ENCODE assay signal across 9 mouse cellular contexts in the genomic region with DNA sequence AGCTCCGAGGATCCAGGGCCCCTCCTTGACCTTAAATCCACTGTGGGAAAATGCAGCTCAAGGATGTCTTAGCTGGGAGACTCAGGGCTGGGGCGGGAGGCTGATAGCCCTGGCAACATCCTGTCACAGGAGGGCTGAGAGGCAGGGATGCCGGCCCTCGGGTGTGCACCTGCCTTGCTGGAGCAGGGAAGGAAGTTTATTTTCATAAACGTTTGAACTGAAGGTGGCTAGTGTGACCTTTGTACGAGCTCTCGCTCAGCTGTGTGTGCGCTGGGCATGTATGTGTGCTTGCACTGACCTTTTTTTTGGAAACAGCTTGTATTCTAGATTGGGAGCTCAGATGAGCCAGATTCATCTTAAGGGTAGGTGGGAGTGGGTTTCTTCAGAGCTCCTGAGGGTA. TPM values are rescaled to one million over a fixed set of nuclear protein-coding genes. Genes with fewer than 3 reads are reported as not detected.
A peak's percentile ranks its signal among the peaks of the same experiment; 100 is the strongest.
DNase-seq lines count a peak whose midpoint lies in the region; ATAC-seq and TF ChIP-seq lines count a peak whose summit lies in the region.
"Had no signal": no experiment of that assay in that cellular context is flagged by ENCODE, and none has a peak within 500 bp of the region (broad histone marks: within the 10 kb centered on the region; RNA-seq: fewer than 3 reads in every experiment).

No protein-coding gene starts in this region.

- H3K27me3 ChIP-seq in kidney, embryonic 14.5 days (ENCODE audit: control insufficient read depth, insufficient read depth, low read length): no peaks in the 10 kb centered on the region
- no peaks in the 10 kb centered on the region for H3K27me3 ChIP-seq in forebrain, embryonic 15.5 days
- H3K27me3 ChIP-seq in hindbrain, postnatal 0 days (ENCODE audit: insufficient read depth, low read length): no peaks in the 10 kb centered on the region
- no peaks in the 10 kb centered on the region for H3K27me3 ChIP-seq in midbrain, embryonic 14.5 days (ENCODE audit: control insufficient read depth, insufficient read depth, low read length)
- H3K27me3 ChIP-seq: liver, embryonic 13.5 days had no signal

- no peaks in the 10 kb centered on the region for H3K9me3 ChIP-seq in kidney, embryonic 14.5 days (ENCODE audit: control insufficient read depth, low read length)
- H3K9me3 ChIP-seq in forebrain, embryonic 15.5 days: no peaks in the 10 kb centered on the region
- H3K9me3 ChIP-seq in hindbrain, postnatal 0 days (ENCODE audit: low read length): no peaks in the 10 kb centered on the region
- no peaks in the 10 kb centered on the region for H3K9me3 ChIP-seq in midbrain, embryonic 14.5 days (ENCODE audit: control insufficient read depth, low read length)
- H3K9me3 ChIP-seq: liver, embryonic 13.5 days had no signal

- H3K36me3 ChIP-seq in kidney, embryonic 14.5 days (ENCODE audit: control insufficient read depth, insufficient read depth, low read length): no peaks in the 10 kb centered on the region; the same call in 1 of the 2 replicates
- no peaks in the 10 kb centered on the region for H3K36me3 ChIP-seq in forebrain, embryonic 15.5 days
- no peaks in the 10 kb centered on the region for H3K36me3 ChIP-seq in hindbrain, postnatal 0 days (ENCODE audit: insufficient read depth, low read length)
- no peaks in the 10 kb centered on the region for H3K36me3 ChIP-seq in midbrain, embryonic 14.5 days (ENCODE audit: control insufficient read depth, insufficient read depth, low read length)
- H3K36me3 ChIP-seq: liver, embryonic 13.5 days had no signal

- H3K4me3 ChIP-seq in kidney, embryonic 14.5 days (ENCODE audit: low read length): no peak overlapping the region
- no peak overlapping the region for H3K4me3 ChIP-seq in forebrain, embryonic 15.5 days
- no peak overlapping the region for H3K4me3 ChIP-seq in hindbrain, postnatal 0 days (ENCODE audit: low read length)
- no peak overlapping the region for H3K4me3 ChIP-seq in midbrain, embryonic 14.5 days (replicated peaks; ENCODE audit: low read depth, low read length)
- H3K4me3 ChIP-seq: liver, embryonic 13.5 days had no signal

- whole genome bisulfite sequencing in kidney, embryonic 14.5 days: 41% methylated on average over 8 of the region's 8 CpGs
- 35% methylated on average over 8 of the region's 8 CpGs for WGBS in forebrain, embryonic 15.5 days
- 43% methylated on average over 8 of the region's 8 CpGs for WGBS in hindbrain, postnatal 0 days
- WGBS in midbrain, embryonic 14.5 days: 39% methylated on average over 8 of the region's 8 CpGs

- no peak overlapping the region for H3K9ac ChIP-seq in kidney, embryonic 14.5 days (ENCODE audit: low read depth, low read length)
- H3K9ac ChIP-seq in forebrain, embryonic 15.5 days (replicated peaks): no peak overlapping the region
- H3K9ac ChIP-seq in hindbrain, postnatal 0 days (replicated peaks; ENCODE audit: low read length): 0 out of 2 replicates have a peak overlapping the region, but pooled peaks have one; percentile 17
- H3K9ac ChIP-seq in midbrain, embryonic 14.5 days (replicated peaks; ENCODE audit: low read length): no peak overlapping the region
- H3K9ac ChIP-seq: liver, embryonic 13.5 days had no signal

- ATAC-seq in kidney, embryonic 14.5 days (ENCODE audit: low FRiP score, low TSS enrichment): no peak
- ATAC-seq in forebrain, embryonic 15.5 days (replicated peaks): no peak
- no peak for ATAC-seq in hindbrain, postnatal 0 days
- ATAC-seq in midbrain, embryonic 14.5 days (ENCODE audit: low FRiP score, low TSS enrichment): no peak

- no peak for TF ChIP-seq CTCF in hindbrain, postnatal 0 days (IDR thresholded peaks at IDR 0.05; ENCODE audit: low read depth)

- DNase-seq in kidney, adult 18-20 months: peak; percentile 55
- no peak for DNase-seq in hindbrain, postnatal 0 days (ENCODE audit: low spot score)
- no peak for DNase-seq in midbrain, embryonic 14.5 days
- no peak for DNase-seq in thymus, postnatal 4 days
- DNase-seq in right cerebral cortex, postnatal 25 days: no peak
- DNase-seq in B cell, adult 2 months: no peak
- DNase-seq: liver, embryonic 13.5 days had no signal

- no peak overlapping the region for H3K27ac ChIP-seq in kidney, embryonic 14.5 days (ENCODE audit: low read depth, low read length)
- 0 out of 2 replicates have a peak overlapping the region, but pooled peaks have one; percentile 15 for H3K27ac ChIP-seq in forebrain, embryonic 15.5 days (replicated peaks)
- H3K27ac ChIP-seq in hindbrain, postnatal 0 days: peak overlapping the region; percentile 1; the same call in 1 of the 2 replicates
- H3K27ac ChIP-seq in midbrain, embryonic 14.5 days (replicated peaks; ENCODE audit: low read depth, low read length): no peak overlapping the region; the same call in 1 of the 2 replicates
- H3K27ac ChIP-seq: liver, embryonic 13.5 days had no signal

- no peak overlapping the region for H3K4me2 ChIP-seq in kidney, embryonic 14.5 days (replicated peaks; ENCODE audit: low read depth, low read length)
- no peak overlapping the region for H3K4me2 ChIP-seq in forebrain, embryonic 15.5 days (replicated peaks)
- H3K4me2 ChIP-seq in hindbrain, postnatal 0 days (ENCODE audit: low read depth, low read length): no peak overlapping the region
- H3K4me2 ChIP-seq in midbrain, embryonic 14.5 days (ENCODE audit: low read length): 0 out of 2 replicates have a peak overlapping the region, but pooled peaks have one; percentile 10
- H3K4me2 ChIP-seq: liver, embryonic 13.5 days had no signal

- H3K4me1 ChIP-seq in kidney, embryonic 14.5 days (ENCODE audit: control insufficient read depth, insufficient read depth, low read length): no peaks in the 10 kb centered on the region
- H3K4me1 ChIP-seq in forebrain, embryonic 15.5 days: peaks cover 16% of the 10 kb centered on the region
- no peaks in the 10 kb centered on the region for H3K4me1 ChIP-seq in hindbrain, postnatal 0 days (ENCODE audit: insufficient read depth, low read length)
- peaks cover 22% of the 10 kb centered on the region for H3K4me1 ChIP-seq in midbrain, embryonic 14.5 days (ENCODE audit: control insufficient read depth, insufficient read depth, low read length)

RNA-seq across cellular contexts. Expression of a gene that starts 21.5 kb away (rescaled TPM):
- polyA plus RNA-seq in kidney, embryonic 14.5 days (2014; fragmentation: Nextera tagmentation; extraction: Ambion mirVana): 77.0 and 87.9 TPM in 2 replicates
- polyA plus RNA-seq in forebrain, embryonic 15.5 days (2015; fragmentation: Nextera tagmentation; extraction: Ambion mirVana): 74.6 and 82.8 TPM in 2 replicates
- total RNA-seq in hindbrain, postnatal 0 days (2014; rRNA removed): 14.4 and 22.4 TPM in 2 replicates
- polyA plus RNA-seq in hindbrain, postnatal 0 days (2015; fragmentation: Nextera tagmentation; extraction: Ambion mirVana): 39.1 and 41.5 TPM in 2 replicates
- 51.6 and 57.5 TPM in 2 replicates for polyA plus RNA-seq in midbrain, embryonic 14.5 days (2014; fragmentation: Nextera tagmentation; extraction: Ambion mirVana)

RNA-seq across cellular contexts. Expression of a gene that starts 25.0 kb away (rescaled TPM):
- 12.7 and 17.8 TPM in 2 replicates for polyA plus RNA-seq in kidney, embryonic 14.5 days (2014; fragmentation: Nextera tagmentation; extraction: Ambion mirVana)
- 7.7 and 7.9 TPM in 2 replicates for polyA plus RNA-seq in forebrain, embryonic 15.5 days (2015; fragmentation: Nextera tagmentation; extraction: Ambion mirVana)
- 4.0 and 5.9 TPM in 2 replicates for total RNA-seq in hindbrain, postnatal 0 days (2014; rRNA removed)
- 4.4 and 4.5 TPM in 2 replicates for polyA plus RNA-seq in hindbrain, postnatal 0 days (2015; fragmentation: Nextera tagmentation; extraction: Ambion mirVana)
- polyA plus RNA-seq in midbrain, embryonic 14.5 days (2014; fragmentation: Nextera tagmentation; extraction: Ambion mirVana): 1.3 and 2.1 TPM in 2 replicates

Comparison
In these comparisons a context has a peak if more than half of its experiments do, and no peak if none do; other contexts are left out.
1. H3K27ac ChIP-seq: peak in forebrain, embryonic 15.5 days (single experiment) and hindbrain, postnatal 0 days (single experiment); none in kidney, embryonic 14.5 days (single experiment) and midbrain, embryonic 14.5 days (single experiment).